Mouse (Mus musculus) liver, postnatal 0 days (tissue): ENCODE measurements around the gene Hsph1. TPM values are rescaled to one million over a fixed set of nuclear protein-coding genes. Genes with fewer than 3 reads are reported as not detected.

ENCODE experiments used
- ATAC-seq: fragments of 200-750 bp; cut with Nextera tagmentation; 2 replicates; pipeline ENCODE4 v1.8.0; 2017; ENCODE audit warnings: mild to moderate bottlenecking, moderate library complexity
- DNase-seq: peaks from one replicate; pipeline ENCODE4 v3.0.0-alpha.2; 2016
- H3K27ac ChIP-seq: fragments of 300-500 bp; sonication (generic); 2 replicates; pipeline ENCODE4 v1.5.1; 2014; ENCODE audit warnings: antibody characterized with exemption, moderate library complexity, mild to moderate bottlenecking, low read depth
- H3K27me3 ChIP-seq: fragments of 300-500 bp; sonication (generic); 2 replicates; pipeline ENCODE4 v1.6.1; 2014; ENCODE audit warnings: low read length, control low read depth, mixed read lengths; ENCODE audit not compliant: insufficient read depth
- H3K36me3 ChIP-seq: fragments of 300-500 bp; sonication (generic); replicated peaks from 2 replicates; pipeline ENCODE4 v1.6.1; 2014; ENCODE audit warnings: mild to moderate bottlenecking, control low read depth, low read length, moderate library complexity, mixed read lengths; ENCODE audit not compliant: insufficient read depth
- H3K4me1 ChIP-seq: fragments of 300-500 bp; sonication (generic); 2 replicates; pipeline ENCODE4 v1.6.1; 2014; ENCODE audit warnings: antibody characterized with exemption, mild to moderate bottlenecking, control low read depth; ENCODE audit not compliant: insufficient read depth
- H3K4me2 ChIP-seq: fragments of 300-500 bp; sonication (generic); 2 replicates; pipeline ENCODE4 v1.6.1; 2014; ENCODE audit warnings: low read depth, mild to moderate bottlenecking, low read length, moderate library complexity, mixed read lengths
- H3K4me3 ChIP-seq: fragments of 300-500 bp; sonication (generic); 2 replicates; pipeline ENCODE4 v1.5.1; 2014; ENCODE audit warnings: low read depth, low read length
- H3K9ac ChIP-seq: fragments of 300-500 bp; sonication (generic); replicated peaks from 2 replicates; pipeline ENCODE4 v1.6.1; 2014; ENCODE audit warnings: mild to moderate bottlenecking, moderate library complexity
- H3K9me3 ChIP-seq: fragments of 300-500 bp; sonication (generic); 2 replicates; pipeline ENCODE4 v1.6.1; 2016; ENCODE audit warnings: mild to moderate bottlenecking, control low read depth, low read length, mixed read lengths
- CTCF ChIP-seq: sonication (generic); IDR thresholded peaks from 2 replicates; pipeline ENCODE4 v1.5.1; 2016; ENCODE audit warnings: antibody characterized with exemption, low read depth
- EP300 ChIP-seq: IDR thresholded peaks from 2 replicates; pipeline ENCODE4 v1.6.1; 2016; ENCODE audit warnings: antibody characterized with exemption, low read depth, mild to moderate bottlenecking
- WGBS: fragments of 180-500 bp; shearing (Covaris S2); extraction: QIAGEN DNeasy Blood & Tissue Kit; methylation state at CpG from one replicate; pipeline ENCODE4 v1.1.7; 2014; ENCODE audit not compliant: insufficient replicate concordance; 5-methylcytosine and 5-hydroxymethylcytosine counted together
- polyA plus RNA-seq: library from polyadenylated mRNA; unstranded; fragments of >200 nt; fragmentation: Nextera tagmentation; extraction: Ambion mirVana; gene quantifications from 2 replicates; pipeline ENCODE4 v1.2.1, GENCODE M21; 2015

The Hsph1 gene
- polyA plus RNA-seq, 1 experiment from 2014 or later: 6.4 TPM

- WGBS: 87% methylated on average over 9 of the region's 9 CpGs
- DNase-seq (no peak), ATAC-seq (no peak)
- Histone ChIP-seq H3K9ac (no peak overlapping the region), H3K27me3 (no peaks in the 10 kb centered on the region), H3K4me2 (no peak overlapping the region), H3K36me3 (no peaks in the 10 kb centered on the region), H3K4me1 (no peaks in the 10 kb centered on the region), H3K9me3 (no peaks in the 10 kb centered on the region), H3K4me3 (no peak overlapping the region), H3K27ac (no peak overlapping the region)
- TF ChIP-seq CTCF (no peak), EP300 (no peak)
Measured at GRCm38 (mm10) chr5:149655636-149656035, 19.5 kb upstream of the Hsph1 start.

- no peaks in the 10 kb centered on the region for H3K36me3 ChIP-seq
- H3K27ac ChIP-seq: peak overlapping the region; percentile 30; the same call in 1 of the 2 replicates
- no peak overlapping the region for H3K4me2 ChIP-seq
- H3K27me3 ChIP-seq: no peaks in the 10 kb centered on the region
- TF ChIP-seq EP300: no peak
- no peak for TF ChIP-seq CTCF
- H3K9me3 ChIP-seq: no peaks in the 10 kb centered on the region
- H3K9ac ChIP-seq: no peak overlapping the region
- WGBS: 64% methylated on average over 4 of the region's 4 CpGs
- H3K4me1 ChIP-seq: peaks cover 10% of the 10 kb centered on the region
- no peak overlapping the region for H3K4me3 ChIP-seq
- DNase-seq (no peak), ATAC-seq (no peak)
Measured at GRCm38 (mm10) chr5:149650179-149650553, 14.0 kb upstream of the Hsph1 start.

GRCm38 (mm10) chr5:149649499-149650178 lies 13.5 kb upstream of the Hsph1 start:
- 60% methylated on average over 14 of the region's 14 CpGs for WGBS
- Histone ChIP-seq H3K36me3 (no peaks in the 10 kb centered on the region), H3K4me2 (peak overlapping the region; percentile 51), H3K4me3 (no peak overlapping the region), H3K27ac (peak overlapping the region; percentile 64; the same call in 1 of the 2 replicates), H3K9me3 (no peaks in the 10 kb centered on the region), H3K27me3 (no peaks in the 10 kb centered on the region), H3K4me1 (peaks cover 10% of the 10 kb centered on the region), H3K9ac (no peak overlapping the region)
- DNase-seq (no peak), ATAC-seq (peak; percentile 57)
- TF ChIP-seq CTCF: no peak
- no peak for TF ChIP-seq EP300

DNA sequence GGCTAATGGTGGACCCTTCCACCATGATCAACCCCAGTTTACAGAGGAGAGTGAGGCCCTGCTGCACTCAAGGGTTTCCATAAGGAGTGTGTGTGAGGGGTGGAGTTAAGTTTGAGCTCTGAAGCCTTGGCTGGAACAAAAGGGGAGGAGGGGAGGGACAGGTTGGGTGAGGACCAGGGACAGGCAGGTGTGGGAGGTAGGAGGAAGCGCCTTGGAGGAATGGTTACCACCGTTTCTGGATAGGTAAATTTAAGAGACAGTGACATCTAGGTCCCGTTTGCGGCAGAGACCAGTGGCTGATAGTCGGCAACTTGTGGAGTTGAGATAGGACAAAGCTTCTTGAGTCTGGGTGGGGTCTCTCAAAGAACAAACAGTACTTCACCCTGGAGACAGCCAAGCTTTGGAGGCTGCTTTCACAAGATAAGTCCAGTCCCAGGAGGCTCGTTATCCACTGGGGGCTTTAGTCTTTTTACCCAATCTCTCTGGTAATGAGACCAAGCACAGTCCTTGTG lies 12.8 kb upstream of the Hsph1 start:
- DNase-seq: peak; percentile 24
- H3K4me2 ChIP-seq: peak overlapping the region; percentile 51

DNA sequence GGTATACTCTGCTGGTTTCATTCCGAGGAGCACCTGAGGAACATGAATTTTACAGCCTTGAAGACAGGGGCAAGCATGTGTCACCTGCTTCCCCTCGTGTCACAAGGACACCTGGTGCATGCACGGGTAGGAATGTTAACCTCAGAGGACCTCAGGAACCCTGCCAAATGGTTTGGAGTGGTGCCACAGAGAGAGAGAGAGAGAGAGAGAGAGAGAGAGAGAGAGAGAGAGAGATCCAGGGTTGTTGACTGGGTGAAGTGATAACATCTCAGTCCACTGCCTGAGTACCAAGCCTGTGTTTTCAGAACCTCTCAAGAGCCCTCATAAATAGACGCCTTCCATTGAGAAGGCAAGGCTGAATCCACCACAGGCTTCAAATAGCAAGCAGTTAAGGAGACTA lies 12.0 kb upstream of the Hsph1 start:
- H3K9ac ChIP-seq: no peak overlapping the region
- DNase-seq: peak; percentile 24
- ATAC-seq: peak; percentile 18; the same call in 1 of the 2 replicates
- WGBS: 47% methylated on average over 4 of the region's 4 CpGs
- no peak overlapping the region for H3K4me3 ChIP-seq
- no peaks in the 10 kb centered on the region for H3K9me3 ChIP-seq
- no peaks in the 10 kb centered on the region for H3K27me3 ChIP-seq
- TF ChIP-seq CTCF (no peak), EP300 (no peak)
- peaks cover 10% of the 10 kb centered on the region for H3K4me1 ChIP-seq
- no peaks in the 10 kb centered on the region for H3K36me3 ChIP-seq
- H3K4me2 ChIP-seq: peak overlapping the region; percentile 51; the same call in 1 of the 2 replicates
- peak overlapping the region; percentile 64; the same call in 1 of the 2 replicates for H3K27ac ChIP-seq

More for the DNA sequence above, 12.8 kb upstream of the Hsph1 start:
- peak; percentile 91 for ATAC-seq
- Histone ChIP-seq H3K9ac (no peak overlapping the region), H3K9me3 (no peaks in the 10 kb centered on the region), H3K27ac (peak overlapping the region; percentile 64), H3K27me3 (no peaks in the 10 kb centered on the region), H3K4me3 (no peak overlapping the region), H3K36me3 (no peaks in the 10 kb centered on the region), H3K4me1 (peaks cover 10% of the 10 kb centered on the region)
- TF ChIP-seq EP300: peak; percentile 94
- no peak for TF ChIP-seq CTCF
- WGBS: 28% methylated on average over 6 of the region's 6 CpGs

DNA sequence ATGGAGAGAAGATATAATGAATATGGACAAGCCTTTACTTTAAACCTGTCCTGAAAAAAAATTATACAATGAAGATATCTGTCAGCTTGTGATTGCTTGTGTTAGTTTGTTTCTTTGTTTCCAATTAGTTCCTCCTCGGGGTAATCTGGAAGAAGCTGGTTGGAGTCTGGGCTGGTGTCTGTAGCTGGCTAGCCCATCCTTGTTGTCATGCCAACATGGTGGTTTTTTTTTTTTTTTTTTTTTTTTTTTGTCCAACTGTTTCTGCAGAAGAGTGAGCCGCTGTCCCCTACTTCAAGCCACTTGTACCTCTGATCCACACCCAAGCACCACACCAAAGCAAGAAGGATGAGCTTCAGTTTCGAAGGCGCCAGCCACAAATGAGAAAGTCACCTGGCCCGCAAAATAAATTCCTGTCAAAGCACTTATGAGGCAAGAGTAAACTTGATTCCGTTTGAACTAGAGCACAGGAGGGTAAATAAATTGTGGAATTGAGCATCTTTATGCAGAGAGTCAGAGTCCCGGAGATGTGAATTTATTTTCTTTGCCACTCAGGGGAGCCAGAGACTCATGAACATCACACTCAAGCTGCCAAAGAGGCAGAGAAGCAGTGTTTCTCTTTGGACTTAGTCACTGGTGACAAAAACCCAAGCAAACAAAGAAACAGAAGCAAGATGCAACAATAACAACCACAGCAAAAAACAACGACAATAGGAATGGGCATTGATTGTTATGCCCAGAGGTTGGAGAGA lies 11.4 kb upstream of the Hsph1 start:
- Histone ChIP-seq H3K27ac (0 out of 2 replicates have a peak overlapping the region, but pooled peaks have one; percentile 18), H3K4me3 (no peak overlapping the region), H3K4me2 (no peak overlapping the region), H3K9me3 (no peaks in the 10 kb centered on the region), H3K36me3 (no peaks in the 10 kb centered on the region), H3K9ac (no peak overlapping the region), H3K27me3 (no peaks in the 10 kb centered on the region), H3K4me1 (peaks cover 10% of the 10 kb centered on the region)
- WGBS: 61% methylated on average over 8 of the region's 8 CpGs
- ATAC-seq (no peak), DNase-seq (no peak)
- TF ChIP-seq EP300 (no peak), CTCF (peak; percentile 30; the same call in 1 of the 2 replicates)
